Mouse (Mus musculus) MEL (cell line): ENCODE results near the gene Brd3os. TPM values are rescaled to one million over a fixed set of nuclear protein-coding genes. Genes with fewer than 3 reads are reported as not detected.

Experiments used
- DNase-seq: peaks from one replicate; pipeline ENCODE4 v3.0.0; 2011; ENCODE audit warnings: low read depth, low spot score
- H3K27ac ChIP-seq: 2 replicates; pipeline ENCODE4 v1.5.1; 2012; ENCODE audit warnings: low read depth, mild to moderate bottlenecking, control low read depth, low read length, moderate library complexity; ENCODE audit not compliant: control insufficient read depth
- H3K27me3 ChIP-seq, 2 experiments: fragments of 150-350 bp in 1 of 2; sonication (generic) in 1 of 2; 2 replicates each; pipeline ENCODE4 v1.6.1; 2012; ENCODE audit warnings: low read length in 2 of 2, mild to moderate bottlenecking in 2 of 2, improper control_type of control experiment in 1 of 2, moderate library complexity in 1 of 2; ENCODE audit not compliant: insufficient read depth in 2 of 2, control insufficient read depth in 1 of 2
- H3K36me3 ChIP-seq, 2 experiments: 2 replicates each; pipeline ENCODE4 v1.6.1; 2012 to 2014; ENCODE audit warnings: low read length in 2 of 2, improper control_type of control experiment in 1 of 2, inconsistent platforms in 1 of 2, mild to moderate bottlenecking in 1 of 2; ENCODE audit not compliant: insufficient read depth in 2 of 2, control insufficient read depth in 1 of 2
- H3K4me1 ChIP-seq, 2 experiments: fragments of 150-350 bp in 1 of 2; sonication (generic) in 1 of 2; 2 replicates each; pipeline ENCODE4 v1.6.1; 2012; ENCODE audit warnings: low read length in 2 of 2, improper control_type of control experiment in 1 of 2, mild to moderate bottlenecking in 1 of 2; ENCODE audit not compliant: insufficient read depth in 2 of 2, control insufficient read depth in 1 of 2
- H3K4me3 ChIP-seq, 2 experiments: fragments of 150-350 bp in 1 of 2; sonication (generic) in 1 of 2; 2 replicates each; pipeline ENCODE4 v1.5.1; 2012; ENCODE audit warnings: low read depth in 2 of 2, low read length in 2 of 2, mild to moderate bottlenecking in 2 of 2, moderate library complexity in 2 of 2, control low read depth in 1 of 2, improper control_type of control experiment in 1 of 2; ENCODE audit not compliant: control insufficient read depth in 1 of 2, insufficient read depth in 1 of 2
- H3K79me2 ChIP-seq: 2 replicates; pipeline ENCODE4 v1.6.1; 2012; ENCODE audit warnings: mild to moderate bottlenecking, low read length, moderate library complexity; ENCODE audit not compliant: control insufficient read depth, poor library complexity, insufficient read depth
- H3K9ac ChIP-seq: 2 replicates; pipeline ENCODE4 v1.6.1; 2012; ENCODE audit warnings: low read depth, mild to moderate bottlenecking, control low read depth, low read length, moderate library complexity; ENCODE audit not compliant: control insufficient read depth, poor library complexity, severe bottlenecking
- H3K9me3 ChIP-seq: fragments of 150-350 bp; sonication (generic); replicated peaks from 2 replicates; pipeline ENCODE4 v1.6.1; 2012; ENCODE audit warnings: mild to moderate bottlenecking, low read length, improper control_type of control experiment, moderate library complexity; ENCODE audit not compliant: insufficient read depth
- CHD1 ChIP-seq: IDR thresholded peaks from 2 replicates; pipeline ENCODE4 v1.6.1; 2012; ENCODE audit warnings: low read depth, mild to moderate bottlenecking, inconsistent platforms, low read length, improper control_type of control experiment
- CHD2 ChIP-seq: IDR thresholded peaks from 2 replicates; pipeline ENCODE4 v1.6.1; 2011; ENCODE audit warnings: low read length, improper control_type of control experiment
- CTCF ChIP-seq, 3 experiments: IDR thresholded peaks in 2 of 3; conservative IDR thresholded peaks in 1 of 3; 2 replicates each; pipeline ENCODE4 v1.5.1; 2011 to 2012; ENCODE audit warnings: low read length in 3 of 3, low read depth in 2 of 3, mild to moderate bottlenecking in 2 of 3, improper control_type of control experiment in 1 of 3, inconsistent platforms in 1 of 3, mixed read lengths in 1 of 3, moderate library complexity in 1 of 3; ENCODE audit not compliant: control insufficient read depth in 1 of 3, insufficient read depth in 1 of 3, poor library complexity in 1 of 3, severe bottlenecking in 1 of 3
- E2F4 ChIP-seq: IDR thresholded peaks from 2 replicates; pipeline ENCODE4 v1.6.1; 2011; ENCODE audit warnings: low read depth, low read length, improper control_type of control experiment, borderline replicate concordance
- ELF1 ChIP-seq: IDR thresholded peaks from 2 replicates; pipeline ENCODE4 v1.6.1; 2014; ENCODE audit warnings: low read depth, mild to moderate bottlenecking, inconsistent platforms, low read length, improper control_type of control experiment, moderate library complexity
- EP300 ChIP-seq, 2 experiments: IDR thresholded peaks; 2 replicates each; pipeline ENCODE4 v1.6.1; 2011; ENCODE audit warnings: improper control_type of control experiment in 2 of 2, low read length in 2 of 2, low read depth in 1 of 2, mild to moderate bottlenecking in 1 of 2
- ETS1 ChIP-seq: IDR thresholded peaks from 2 replicates; pipeline ENCODE4 v1.6.1; 2012; ENCODE audit warnings: low read depth, mild to moderate bottlenecking, inconsistent platforms, low read length, improper control_type of control experiment, moderate library complexity
- HCFC1 ChIP-seq: IDR thresholded peaks from 2 replicates; pipeline ENCODE4 v1.6.1; 2012; ENCODE audit warnings: low read depth, mild to moderate bottlenecking, inconsistent platforms, low read length, improper control_type of control experiment, moderate library complexity
- MAZ ChIP-seq: IDR thresholded peaks from 2 replicates; pipeline ENCODE4 v1.6.1; 2012; ENCODE audit warnings: low read depth, mild to moderate bottlenecking, inconsistent platforms, low read length, improper control_type of control experiment
- MEF2A ChIP-seq: IDR thresholded peaks from 2 replicates; pipeline ENCODE4 v1.6.1; 2014; ENCODE audit warnings: low read depth, mild to moderate bottlenecking, inconsistent platforms, low read length, improper control_type of control experiment; ENCODE audit not compliant: poor library complexity, insufficient replicate concordance, severe bottlenecking; ENCODE audit errors: extremely low read depth
- MYB ChIP-seq: IDR thresholded peaks from 2 replicates; pipeline ENCODE4 v1.6.1; 2011; ENCODE audit warnings: mild to moderate bottlenecking, low read depth, low read length, improper control_type of control experiment
- MYC ChIP-seq: IDR thresholded peaks from 2 replicates; pipeline ENCODE4 v1.6.1; 2011; ENCODE audit warnings: low read depth, mild to moderate bottlenecking, low read length, improper control_type of control experiment, moderate library complexity
- NRF1 ChIP-seq: IDR thresholded peaks from 2 replicates; pipeline ENCODE4 v1.6.1; 2014; ENCODE audit warnings: low read depth, mild to moderate bottlenecking, inconsistent platforms, low read length, improper control_type of control experiment, moderate library complexity; ENCODE audit not compliant: poor library complexity, insufficient read depth, severe bottlenecking
- POLR2A ChIP-seq, 2 experiments: IDR thresholded peaks; 2 replicates each; pipeline ENCODE4 v1.6.1; 2011 to 2012; ENCODE audit warnings: low read length in 2 of 2, mild to moderate bottlenecking in 2 of 2, control low read depth in 1 of 2, improper control_type of control experiment in 1 of 2, low read depth in 1 of 2, moderate library complexity in 1 of 2; ENCODE audit not compliant: control insufficient read depth in 1 of 2, insufficient read depth in 1 of 2, poor library complexity in 1 of 2
- RAD21 ChIP-seq: IDR thresholded peaks from 2 replicates; pipeline ENCODE4 v1.6.1; 2011; ENCODE audit warnings: mild to moderate bottlenecking, low read depth, low read length, improper control_type of control experiment
- RCOR1 ChIP-seq: IDR thresholded peaks from 2 replicates; pipeline ENCODE4 v1.6.1; 2012; ENCODE audit warnings: low read depth, mild to moderate bottlenecking, inconsistent platforms, low read length, improper control_type of control experiment
- SIN3A ChIP-seq: IDR thresholded peaks from 2 replicates; pipeline ENCODE4 v1.6.1; 2012; ENCODE audit warnings: low read length, improper control_type of control experiment, inconsistent platforms
- SMC3 ChIP-seq: IDR thresholded peaks from 2 replicates; pipeline ENCODE4 v1.6.1; 2011; ENCODE audit warnings: low read depth, low read length, improper control_type of control experiment
- TAL1 ChIP-seq: IDR thresholded peaks from 2 replicates; pipeline ENCODE4 v1.6.1; 2012; ENCODE audit warnings: mild to moderate bottlenecking, inconsistent platforms, low read length, moderate library complexity, mixed read lengths
- TBP ChIP-seq: IDR thresholded peaks from 2 replicates; pipeline ENCODE4 v1.8.0; 2011; ENCODE audit warnings: low read depth, low read length, improper control_type of control experiment
- UBTF ChIP-seq: IDR thresholded peaks from 2 replicates; pipeline ENCODE4 v1.6.1; 2012; ENCODE audit warnings: low read depth, mild to moderate bottlenecking, inconsistent platforms, low read length, improper control_type of control experiment, moderate library complexity, borderline replicate concordance; ENCODE audit not compliant: insufficient read depth
- USF2 ChIP-seq, 2 experiments: IDR thresholded peaks; 2 replicates each; pipeline ENCODE4 v1.6.1; 2011 to 2012; ENCODE audit warnings: improper control_type of control experiment in 2 of 2, low read length in 2 of 2, borderline replicate concordance in 1 of 2, inconsistent platforms in 1 of 2, low read depth in 1 of 2, mild to moderate bottlenecking in 1 of 2; ENCODE audit not compliant: insufficient read depth in 1 of 2
- ZC3H11A ChIP-seq: IDR thresholded peaks from 2 replicates; pipeline ENCODE4 v1.6.1; 2012; ENCODE audit warnings: low read depth, mild to moderate bottlenecking, inconsistent platforms, low read length, improper control_type of control experiment
- ZNF384 ChIP-seq: IDR thresholded peaks from 2 replicates; pipeline ENCODE4 v1.6.1; 2012; ENCODE audit warnings: low read depth, mild to moderate bottlenecking, inconsistent platforms, low read length, improper control_type of control experiment
- polyA plus RNA-seq, 2 experiments: library from polyadenylated mRNA; stranded (reverse) in 1 of 2; unstranded in 1 of 2; fragments of >175 nt in 1 of 2; fragments of >200 nt in 1 of 2; gene quantifications; 2 replicates each; pipeline versions ENCODE4 v1.2.1 to v1.2.4; 2012; ENCODE audit warnings: low replicate concordance in 2 of 2, low read depth in 1 of 2; ENCODE audit not compliant: insufficient read length in 2 of 2, insufficient read depth in 1 of 2, missing spikeins in 1 of 2
- total RNA-seq: library from RNA; depleted of rRNA; stranded (reverse); fragments of 300-350 nt; gene quantifications from 2 replicates; pipeline ENCODE4 v1.2.3, GENCODE M21; 2012

Brd3os gene
- total and polyA plus RNA-seq, 3 experiments: 0.31 to 2.9 TPM; not detected in 1

GRCm38 (mm10) chr2:27482265-27482861 lies 40.2 kb downstream of the Brd3os start (continued):
- TF ChIP-seq USF2 (IDR thresholded peaks at IDR 0.05; ENCODE audit: borderline replicate concordance in 1 of 2, insufficient read depth in 1 of 2, low read depth in 1 of 2, low read length in 2 of 2) (no peak), CTCF (IDR thresholded peaks at IDR 0.05 in 2 of 3, conservative IDR thresholded peaks at IDR 0.05 in 1 of 3; ENCODE audit: control insufficient read depth in 1 of 3, insufficient read depth in 1 of 3, low read depth in 2 of 3, low read length in 3 of 3, poor library complexity in 1 of 3, severe bottlenecking in 1 of 3) (no peak), UBTF (no peak)

GRCm38 (mm10) chr2:27486725-27487124 lies 44.6 kb downstream of the Brd3os start:
- H3K27ac ChIP-seq: peak overlapping the region; percentile 91

GRCm38 (mm10) chr2:27487336-27488049 lies 45.4 kb downstream of the Brd3os start:
- H3K27me3 ChIP-seq: no peaks in the 10 kb centered on the region
- H3K9ac ChIP-seq: no peak overlapping the region
- H3K36me3 ChIP-seq: peaks cover 0 to 25% of the 10 kb centered on the region in 2 experiments; a peak in 2 of 4 replicates
- H3K79me2 ChIP-seq: no peaks in the 10 kb centered on the region
- no peaks in the 10 kb centered on the region for H3K9me3 ChIP-seq
- peak overlapping the region; percentile 91 for H3K27ac ChIP-seq
- no peak overlapping the region for H3K4me3 ChIP-seq
- peaks cover 20 to 40% of the 10 kb centered on the region in 2 experiments for H3K4me1 ChIP-seq
- DNase-seq: peak; percentile 89
- no peak for TF ChIP-seq MEF2A
- no peak for TF ChIP-seq RCOR1
- peak; percentile 68 for TF ChIP-seq TAL1
- no peak for TF ChIP-seq USF2 (IDR thresholded peaks at IDR 0.05; ENCODE audit: borderline replicate concordance in 1 of 2, insufficient read depth in 1 of 2, low read depth in 1 of 2, low read length in 2 of 2)
- no peak for TF ChIP-seq ZC3H11A
- no peak for TF ChIP-seq SMC3
- no peak for TF ChIP-seq NRF1
- TF ChIP-seq TBP: no peak
- TF ChIP-seq RAD21: no peak
- peak; percentile 57 for TF ChIP-seq MYC
- peak; percentile 26; the same call in 1 of the 2 replicates for TF ChIP-seq ETS1
- no peak for TF ChIP-seq CHD2
- peak; percentile 91 for TF ChIP-seq ZNF384
- no peak for TF ChIP-seq CHD1
- peak; percentile 50 for TF ChIP-seq SIN3A
- TF ChIP-seq MYB: no peak; the same call in 1 of the 2 replicates
- peak; percentile 51 to 64; a peak in 2 of 4 replicates for TF ChIP-seq EP300 (IDR thresholded peaks at IDR 0.05; ENCODE audit: low read depth in 1 of 2, low read length in 2 of 2)
- TF ChIP-seq ELF1: no peak
- TF ChIP-seq HCFC1: no peak

More at GRCm38 (mm10) chr2:27486725-27487124, 44.6 kb downstream of the Brd3os start:
- Histone ChIP-seq H3K36me3 (peaks cover 0 to 29% of the 10 kb centered on the region in 2 experiments; a peak in 2 of 4 replicates), H3K79me2 (no peaks in the 10 kb centered on the region), H3K9ac (0 out of 2 replicates have a peak overlapping the region, but pooled peaks have one; percentile 3), H3K27me3 (no peaks in the 10 kb centered on the region), H3K9me3 (no peaks in the 10 kb centered on the region), H3K4me1 (peaks cover 26 to 43% of the 10 kb centered on the region in 2 experiments), H3K4me3 (0 out of 4 replicates have a peak overlapping the region, but pooled peaks of 1 of the 2 experiments have one; percentile 7)
- no peak for TF ChIP-seq RCOR1
- no peak for TF ChIP-seq USF2 (IDR thresholded peaks at IDR 0.05; ENCODE audit: borderline replicate concordance in 1 of 2, insufficient read depth in 1 of 2, low read depth in 1 of 2, low read length in 2 of 2)
- TF ChIP-seq SIN3A: no peak
- TF ChIP-seq CHD1: no peak
- no peak for TF ChIP-seq E2F4
- TF ChIP-seq TAL1: no peak
- no peak for TF ChIP-seq NRF1
- no peak for TF ChIP-seq CHD2
- TF ChIP-seq HCFC1: no peak
- TF ChIP-seq POLR2A (IDR thresholded peaks at IDR 0.05; ENCODE audit: control insufficient read depth in 1 of 2, insufficient read depth in 1 of 2, low read depth in 1 of 2, low read length in 2 of 2, poor library complexity in 1 of 2): no peak
- TF ChIP-seq RAD21: no peak
- TF ChIP-seq ZNF384: no peak
- TF ChIP-seq MAZ: no peak
- DNase-seq: peak; percentile 51
